Mouse (Mus musculus) CD4-positive naive resting alpha-beta T cell, adult 76 days (primary cell): ENCODE data around the gene Apol7a. TPM values are rescaled to one million over a fixed set of nuclear protein-coding genes. Genes with fewer than 3 reads are reported as not detected.

Experiments
- total RNA-seq: library from RNA; stranded (reverse); gene quantifications from one replicate; pipeline ENCODE4 v1.2.4, GENCODE M21; 2023

Gene Apol7a
- not detected for total RNA-seq

DNA sequence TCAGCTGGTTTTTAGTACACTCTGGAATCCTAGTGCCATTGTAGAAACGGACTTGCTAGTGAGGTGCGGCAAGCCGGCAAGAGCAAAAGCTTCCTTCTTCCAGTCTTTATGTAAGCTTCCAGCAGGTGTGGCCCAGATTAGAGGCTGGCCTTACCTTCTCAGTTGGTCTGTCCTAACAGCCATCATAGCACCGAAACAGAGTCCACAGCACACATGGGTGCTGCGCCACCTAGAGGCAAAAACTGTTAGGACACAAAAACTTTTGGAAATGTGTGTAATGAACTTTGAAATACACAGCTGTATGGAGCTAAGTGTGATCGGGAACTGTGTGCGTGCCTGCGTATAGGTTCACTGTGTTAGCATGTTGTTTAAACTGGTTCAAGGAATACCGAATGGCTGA lies at the start of gene Apol7a:
Apol7a (minus strand) TSS at position 84 of the 400 bp plus-strand sequence.

DNA sequence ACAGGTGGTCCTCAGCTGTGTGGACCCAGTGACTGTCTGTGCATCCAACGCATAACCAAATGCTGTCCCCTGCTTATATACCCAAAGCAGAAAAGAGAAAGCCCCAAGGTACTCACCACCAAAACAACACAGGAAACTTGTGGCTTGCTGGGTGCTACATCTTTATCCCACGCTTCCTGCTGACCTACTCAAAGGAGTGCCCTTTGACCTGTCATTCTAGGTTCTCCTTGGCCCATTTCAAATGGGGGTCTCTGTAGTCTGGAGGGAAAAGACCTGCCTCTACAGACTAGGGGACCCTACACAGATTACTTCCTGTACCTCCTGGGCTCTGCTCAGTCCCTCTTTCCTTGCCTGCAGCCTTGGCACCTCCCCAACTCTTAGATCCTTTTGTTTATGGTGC lies 48.5 kb upstream of the Apol7a start, which contains the start of gene Apol7b:
Apol7b (minus strand) TSS at position 101 of the 400 bp plus-strand sequence.

DNA sequence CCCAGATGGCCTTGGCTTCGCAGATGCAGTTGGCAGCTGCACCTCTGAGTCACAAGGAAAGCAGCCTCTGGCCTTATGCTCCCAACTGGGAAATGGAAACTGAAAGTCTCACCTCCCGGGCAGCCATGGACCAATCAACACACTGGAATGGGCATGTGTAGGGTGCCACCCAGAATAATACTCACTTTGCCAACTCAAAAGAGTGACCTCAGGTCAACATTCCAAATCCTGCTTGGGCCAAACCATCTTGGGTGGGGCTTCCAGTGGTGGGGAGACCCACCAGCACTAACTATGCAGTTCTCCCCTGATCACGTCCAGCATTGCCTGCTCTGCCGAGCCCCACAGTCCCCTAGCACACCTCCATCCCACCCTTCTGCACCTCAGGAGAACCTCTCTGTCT lies 12.1 kb upstream of the Apol7a start, which contains the start of gene Apol9a:
Apol9a (minus strand) TSS at position 101 of the 400 bp plus-strand sequence.

Other genes with a start within 250 kb of the Apol7a start
- 0.67 TPM for gene Rbfox2, start 92.1 kb downstream of the Apol7a start, total RNA-seq
- 7.2 TPM for gene Apol9a, start 12.0 kb upstream of the Apol7a start, total RNA-seq
- 0.59 TPM for gene Apol7b, start 48.4 kb upstream of the Apol7a start, total RNA-seq
- not detected for gene Apol10a, start 77.9 kb upstream of the Apol7a start, total RNA-seq
- 2.6 TPM for gene Apol11a, start 109.2 kb upstream of the Apol7a start, total RNA-seq
- 1.2 TPM for gene Apol7c, start 134.2 kb upstream of the Apol7a start, total RNA-seq
- gene 1700025B11Rik, start 162.8 kb upstream of the Apol7a start, total RNA-seq = not detected
- 1.6 TPM for gene Apol10b, start 197.0 kb upstream of the Apol7a start, total RNA-seq
- not detected for gene Gm36245, start 200.1 kb upstream of the Apol7a start, total RNA-seq
- gene Apol11b, start 244.2 kb upstream of the Apol7a start, total RNA-seq = 8.4 TPM